Mouse (Mus musculus) ES-E14 (cell line): Measurements from ENCODE around the gene Taldo1.

Experiments
- HCFC1 ChIP-seq: IDR thresholded peaks from 2 replicates; pipeline ENCODE4 v1.6.1; 2012; ENCODE audit warnings: low read length, inconsistent platforms, borderline replicate concordance; ENCODE audit not compliant: insufficient read depth
- MAFK ChIP-seq: IDR thresholded peaks from 2 replicates; pipeline ENCODE4 v1.6.1; 2014; ENCODE audit warnings: mild to moderate bottlenecking, low read depth, low read length, inconsistent platforms; ENCODE audit not compliant: insufficient read depth
- ZNF384 ChIP-seq: IDR thresholded peaks from 2 replicates; pipeline ENCODE4 v1.6.1; 2012; ENCODE audit warnings: low read depth, low read length, inconsistent platforms

GRCm38 (mm10) chr7:141413809-141414584 lies 22.0 kb downstream of the Taldo1 start, which contains the start of gene Gatd1:
- no peak for TF ChIP-seq ZNF384
- TF ChIP-seq HCFC1: 0 out of 2 replicates have a peak, but pooled peaks have one; percentile 29
- TF ChIP-seq MAFK: no peak
